Comparison of ENCODE assay signal across 8 mouse cellular contexts in genomic region chrX:13242320-13243096, GRCm38 (mm10). TPM values are rescaled to one million over a fixed set of nuclear protein-coding genes. Genes with fewer than 3 reads are reported as not detected.
DNase-seq lines count a peak whose midpoint lies in the region; ATAC-seq lines count a peak whose summit lies in the region.

No protein-coding gene starts in this region.

- peak overlapping the region; percentile 97 for H3K27ac ChIP-seq in intestine, embryonic 14.5 days (ENCODE audit: low read depth)

- DNase-seq in adipocyte (ENCODE audit: low spot score) = peak; percentile 81
- peak; percentile 89 for DNase-seq in embryo, embryonic 10.5 days (ENCODE audit: low spot score)
- DNase-seq in gastrocnemius, postnatal 14 days = peak; percentile 82
- peak; percentile 82 for DNase-seq in intestine, embryonic 14.5 days (ENCODE audit: low spot score)
- DNase-seq in left cerebral cortex, postnatal 14 days (ENCODE audit: low spot score in 2 of 2) = peak; percentile 73 to 89
- DNase-seq in right cerebral cortex, postnatal 36 days (ENCODE audit: low spot score in 2 of 2) = peak; percentile 64 to 67
- DNase-seq in urinary bladder, postnatal 4 days (ENCODE audit: low spot score in 2 of 2) = peak; percentile 82 to 83

- peak overlapping the region; percentile 58 for H3K4me2 ChIP-seq in intestine, embryonic 14.5 days (ENCODE audit: low read length)

- H3K9me3 ChIP-seq in intestine, embryonic 14.5 days (ENCODE audit: control insufficient read depth, low read length) = no peaks in the 10 kb centered on the region

- peaks cover 6% of the 10 kb centered on the region; the same call in 1 of the 2 replicates for H3K27me3 ChIP-seq in intestine, embryonic 14.5 days (replicated peaks; ENCODE audit: control insufficient read depth, insufficient read depth, low read length)

- H3K36me3 ChIP-seq in intestine, embryonic 14.5 days (ENCODE audit: control insufficient read depth, insufficient read depth, low read length) = no peaks in the 10 kb centered on the region

- H3K9ac ChIP-seq in intestine, embryonic 14.5 days (ENCODE audit: low read length) = peak overlapping the region; percentile 62

- intact Hi-C loops in gastrocnemius, postnatal 14 days (cut with DNase I; ENCODE audit: low total_unique reads) = no loop called here
- intact Hi-C loops in left cerebral cortex, postnatal 14 days (cut with DNase I) = loop anchor here (1.0 kb wide), 1 partner anchor 38 kb away; the partner anchor contains the start of gene Ddx3x

- 11% methylated on average over 24 of the region's 24 CpGs for WGBS in intestine, embryonic 14.5 days

- H3K4me3 ChIP-seq in intestine, embryonic 14.5 days (ENCODE audit: low read depth, low read length) = peak overlapping the region; percentile 36

- no peaks in the 10 kb centered on the region for H3K4me1 ChIP-seq in intestine, embryonic 14.5 days (replicated peaks; ENCODE audit: control insufficient read depth, insufficient read depth, low read length)

- peak; percentile 91 for ATAC-seq in intestine, embryonic 14.5 days (replicated peaks; ENCODE audit: low FRiP score, low TSS enrichment, low read depth)
- peak; percentile 88 for ATAC-seq in megakaryocyte-erythroid progenitor cell, adult 5-6 weeks (replicated peaks; ENCODE audit: low FRiP score, low TSS enrichment, poor library complexity, severe bottlenecking)

RNA-seq across cellular contexts. Expression of gene Ddx3x, which starts 38.3 kb away (rescaled TPM):
- 100 to 1,000 TPM in 1 of 2 experiments, 10 to 100 TPM in 1; 84.9 to 119 TPM for total RNA-seq in gastrocnemius, postnatal 14 days (2021)
- 140 and 170 TPM in 2 replicates for polyA plus RNA-seq in intestine, embryonic 14.5 days (2014; fragmentation: Nextera tagmentation; extraction: Ambion mirVana)
- 100 to 1,000 TPM; 134 to 186 TPM for total RNA-seq in left cerebral cortex, postnatal 14 days (2021)
- total RNA-seq in megakaryocyte-erythroid progenitor cell, adult 5-6 weeks (2014; fragmentation: Nextera tagmentation) = 217 and 234 TPM in 2 replicates
- 759 and 878 TPM in 2 replicates for total RNA-seq in megakaryocyte-erythroid progenitor cell, adult 5-6 weeks (2017)

Comparison
In these comparisons a context has a peak if more than half of its experiments do, and no peak if none do; other contexts are left out.
1. Peak in every context shown above with its lines: DNase-seq, ATAC-seq, H3K4me3 ChIP-seq and H3K27ac ChIP-seq.